Mouse (Mus musculus): ENCODE measurements around the gene Ndufa4l2.

- TF ChIP-seq CTCF (IDR thresholded peaks at IDR 0.05; ENCODE audit: borderline replicate concordance, extremely low read depth, insufficient read depth, insufficient read length) (no peak), POLR2A (IDR thresholded peaks at IDR 0.05; ENCODE audit: borderline replicate concordance, extremely low read depth, insufficient read depth, insufficient read length, poor library complexity, severe bottlenecking) (no peak)
Observed at GRCm38 (mm10) chr10:127563840-127564239, 49.1 kb downstream of the Ndufa4l2 start.

All from brain, embryonic 14.5 days (tissue).